Mouse (Mus musculus) hindbrain, embryonic 13.5 days (tissue): Measurements from ENCODE around the gene Vdr. TPM values are rescaled to one million over a fixed set of nuclear protein-coding genes. Genes with fewer than 3 reads are reported as not detected.
A peak's percentile ranks its signal among the peaks of the same experiment; 100 is the strongest.

Experiments
- ATAC-seq: fragments of 200-750 bp; cut with Nextera tagmentation; 2 replicates; pipeline ENCODE4 v1.8.0; 2017; ENCODE audit warnings: moderate TSS enrichment; ENCODE audit not compliant: low FRiP score
- H3K27ac ChIP-seq: fragments of 300-500 bp; sonication (generic); 2 replicates; pipeline ENCODE4 v1.5.1; 2015; ENCODE audit warnings: inconsistent platforms, mild to moderate bottlenecking, moderate library complexity
- H3K27me3 ChIP-seq: fragments of 300-500 bp; sonication (generic); 2 replicates; pipeline ENCODE4 v1.6.1; 2015; ENCODE audit warnings: mild to moderate bottlenecking, inconsistent platforms
- H3K36me3 ChIP-seq: fragments of 300-500 bp; sonication (generic); 2 replicates; pipeline ENCODE4 v1.6.1; 2015; ENCODE audit warnings: mild to moderate bottlenecking, inconsistent platforms
- H3K4me1 ChIP-seq: fragments of 300-500 bp; sonication (generic); replicated peaks from 2 replicates; pipeline ENCODE4 v1.6.1; 2015; ENCODE audit warnings: inconsistent platforms
- H3K4me2 ChIP-seq: fragments of 300-500 bp; sonication (generic); 2 replicates; pipeline ENCODE4 v1.6.1; 2015; ENCODE audit warnings: inconsistent platforms, mild to moderate bottlenecking, moderate library complexity
- H3K4me3 ChIP-seq: fragments of 300-500 bp; sonication (generic); 2 replicates; pipeline ENCODE4 v1.5.1; 2015; ENCODE audit warnings: mild to moderate bottlenecking, inconsistent platforms
- H3K9ac ChIP-seq: fragments of 300-500 bp; sonication (generic); 2 replicates; pipeline ENCODE4 v1.6.1; 2015; ENCODE audit warnings: mild to moderate bottlenecking, inconsistent platforms
- H3K9me3 ChIP-seq: fragments of 300-500 bp; sonication (generic); 2 replicates; pipeline ENCODE4 v1.6.1; 2016; ENCODE audit warnings: inconsistent platforms
- WGBS: fragments of 180-500 bp; shearing (Covaris S2); methylation state at CpG from one replicate; pipeline ENCODE4 v1.1.7; 2015; 5-methylcytosine and 5-hydroxymethylcytosine counted together
- polyA plus RNA-seq: library from polyadenylated mRNA; unstranded; fragments of >200 nt; fragmentation: Nextera tagmentation; extraction: Ambion mirVana; gene quantifications from 2 replicates; pipeline ENCODE4 v1.2.1, GENCODE M21; 2015

Vdr gene
- 0.04 and 0.06 TPM in 2 replicates for polyA plus RNA-seq

- no peaks in the 10 kb centered on the region for H3K9me3 ChIP-seq
- no peaks in the 10 kb centered on the region for H3K36me3 ChIP-seq
- H3K4me3 ChIP-seq: no peak within 1 kb of the TSS
- WGBS: 93% methylated on average over 2 of the region's 2 CpGs
- ATAC-seq: no peak
- peaks cover 53% of the 10 kb centered on the region for H3K27me3 ChIP-seq
- H3K9ac ChIP-seq: no peak within 1 kb of the TSS
- no peak within 1 kb of the TSS for H3K4me2 ChIP-seq
- H3K27ac ChIP-seq: no peak within 1 kb of the TSS
- H3K4me1 ChIP-seq: peaks cover 21% of the 10 kb centered on the region
Measured at GRCm38 (mm10) chr15:97910530-97910929, at the start of gene Vdr. Gene Vdr, minus strand, starts transcription at chr15:97910630.

- peaks cover 19% of the 10 kb centered on the region for H3K4me1 ChIP-seq
- no peak overlapping the region for H3K4me2 ChIP-seq
- 83% methylated on average over 11 of the region's 11 CpGs for WGBS
- no peak overlapping the region for H3K9ac ChIP-seq
- H3K27me3 ChIP-seq: 0 out of 2 replicates have a peak, but pooled peaks cover 7% of the 10 kb centered on the region
- no peak overlapping the region for H3K4me3 ChIP-seq
- no peaks in the 10 kb centered on the region for H3K36me3 ChIP-seq
- no peaks in the 10 kb centered on the region for H3K9me3 ChIP-seq
- no peak overlapping the region for H3K27ac ChIP-seq
- no peak for ATAC-seq
Measured at GRCm38 (mm10) chr15:97956416-97956815, 46.0 kb upstream of the Vdr start.

DNA sequence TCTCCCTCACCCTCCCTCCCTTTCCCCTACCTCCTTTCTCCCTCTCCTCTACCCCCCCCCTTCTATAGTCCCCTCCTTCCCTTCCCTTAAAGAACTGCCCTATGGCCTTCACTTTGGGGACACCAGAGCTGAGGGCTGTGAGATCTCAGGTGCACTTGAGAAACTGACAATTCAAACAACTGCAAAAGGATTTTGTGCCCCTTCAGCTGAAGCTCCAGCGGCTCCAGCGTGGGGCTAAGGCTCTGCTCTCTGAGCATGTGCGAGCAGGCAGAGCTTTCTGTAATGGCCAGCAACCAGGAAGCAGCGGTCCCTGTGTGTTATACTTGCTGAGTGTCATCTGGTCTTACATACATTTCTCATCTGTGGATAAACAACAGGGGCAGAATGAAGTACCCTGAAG is 45.3 kb upstream of the Vdr start:
- 28% methylated on average over 4 of the region's 4 CpGs for WGBS
- Histone ChIP-seq H3K4me2 (no peak overlapping the region), H3K4me3 (no peak overlapping the region), H3K27me3 (0 out of 2 replicates have a peak, but pooled peaks cover 7% of the 10 kb centered on the region), H3K9ac (no peak overlapping the region), H3K9me3 (no peaks in the 10 kb centered on the region), H3K4me1 (peaks cover 19% of the 10 kb centered on the region), H3K27ac (no peak overlapping the region), H3K36me3 (no peaks in the 10 kb centered on the region)
- ATAC-seq: no peak

DNA sequence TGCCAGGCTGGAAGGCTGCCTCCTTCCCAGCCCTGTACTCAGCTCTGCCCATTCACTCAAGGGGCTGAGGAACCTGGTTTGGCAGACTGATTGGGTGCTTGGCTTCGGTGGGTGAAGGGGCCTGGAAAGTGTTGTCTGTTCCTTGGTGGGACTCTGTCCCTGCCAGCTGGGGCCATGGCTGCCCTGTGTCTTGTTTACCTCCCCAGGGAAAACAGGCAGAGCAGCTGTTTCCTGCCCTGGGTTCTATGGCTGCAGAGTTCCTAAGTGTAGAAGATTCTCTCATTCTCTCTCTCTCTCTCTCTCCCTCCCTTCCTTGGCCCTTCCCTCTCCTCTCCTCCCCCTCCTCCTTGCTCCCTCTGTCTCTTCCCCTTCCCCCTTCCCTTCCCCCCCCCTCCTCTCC is 44.9 kb upstream of the Vdr start:
- Histone ChIP-seq H3K27ac (no peak overlapping the region), H3K9ac (no peak overlapping the region), H3K36me3 (no peaks in the 10 kb centered on the region), H3K27me3 (0 out of 2 replicates have a peak, but pooled peaks cover 7% of the 10 kb centered on the region), H3K4me3 (no peak overlapping the region), H3K9me3 (no peaks in the 10 kb centered on the region), H3K4me2 (no peak overlapping the region), H3K4me1 (peaks cover 19% of the 10 kb centered on the region)
- ATAC-seq: no peak
- 57% methylated on average over 1 of the region's 1 CpGs for WGBS

GRCm38 (mm10) chr15:97954671-97955070 is 44.2 kb upstream of the Vdr start:
- no peaks in the 10 kb centered on the region for H3K9me3 ChIP-seq
- H3K4me3 ChIP-seq: no peak overlapping the region
- no peak overlapping the region for H3K27ac ChIP-seq
- peaks cover 19% of the 10 kb centered on the region for H3K4me1 ChIP-seq
- WGBS: 83% methylated on average over 8 of the region's 8 CpGs
- ATAC-seq: no peak
- H3K27me3 ChIP-seq: 0 out of 2 replicates have a peak, but pooled peaks cover 7% of the 10 kb centered on the region
- no peaks in the 10 kb centered on the region for H3K36me3 ChIP-seq
- H3K4me2 ChIP-seq: no peak overlapping the region
- no peak overlapping the region for H3K9ac ChIP-seq

- Histone ChIP-seq H3K27me3 (peaks cover 10% of the 10 kb centered on the region; the same call in 1 of the 2 replicates), H3K4me2 (0 out of 2 replicates have a peak overlapping the region, but pooled peaks have one; percentile 26), H3K4me3 (no peak overlapping the region), H3K9ac (no peak overlapping the region), H3K4me1 (peaks cover 19% of the 10 kb centered on the region), H3K27ac (no peak overlapping the region), H3K9me3 (no peaks in the 10 kb centered on the region), H3K36me3 (no peaks in the 10 kb centered on the region)
- ATAC-seq: no peak
- WGBS: 66% methylated on average over 4 of the region's 4 CpGs
Measured at GRCm38 (mm10) chr15:97952889-97953189, 42.4 kb upstream of the Vdr start.

GRCm38 (mm10) chr15:97952137-97952888 is 41.9 kb upstream of the Vdr start:
- peak; percentile 52 for ATAC-seq
- Histone ChIP-seq H3K9me3 (no peaks in the 10 kb centered on the region), H3K9ac (no peak overlapping the region), H3K36me3 (no peaks in the 10 kb centered on the region), H3K27ac (no peak overlapping the region), H3K4me1 (peaks cover 19% of the 10 kb centered on the region), H3K4me3 (no peak overlapping the region), H3K27me3 (peaks cover 10% of the 10 kb centered on the region; the same call in 1 of the 2 replicates), H3K4me2 (0 out of 2 replicates have a peak overlapping the region, but pooled peaks have one; percentile 26)
- 15% methylated on average over 16 of the region's 16 CpGs for WGBS

DNA sequence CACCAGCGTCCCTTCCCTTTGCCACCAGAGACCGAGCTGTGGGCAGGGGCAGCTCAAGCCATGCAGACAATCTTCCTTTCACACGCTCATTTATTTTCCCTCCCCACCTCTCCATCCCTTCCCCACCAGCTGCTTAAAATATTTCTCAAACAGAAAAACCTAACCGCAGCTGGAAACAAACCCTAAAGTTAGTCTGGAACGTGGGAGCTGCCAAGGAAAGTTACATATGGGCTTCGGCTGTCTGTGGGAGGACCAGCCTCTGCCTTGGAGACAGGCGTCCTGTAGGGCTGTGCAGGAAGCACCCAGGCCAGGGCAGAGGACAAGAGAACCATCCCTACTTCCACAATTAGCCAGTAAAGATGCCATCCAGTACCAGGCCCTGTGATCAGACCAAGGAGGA is 39.8 kb upstream of the Vdr start:
- ATAC-seq: no peak
- Histone ChIP-seq H3K4me1 (peaks cover 11% of the 10 kb centered on the region), H3K4me3 (no peak overlapping the region), H3K4me2 (no peak overlapping the region), H3K9ac (no peak overlapping the region), H3K27me3 (peaks cover 10% of the 10 kb centered on the region; the same call in 1 of the 2 replicates), H3K9me3 (no peaks in the 10 kb centered on the region), H3K36me3 (no peaks in the 10 kb centered on the region), H3K27ac (no peak overlapping the region)
- 83% methylated on average over 7 of the region's 7 CpGs for WGBS

DNA sequence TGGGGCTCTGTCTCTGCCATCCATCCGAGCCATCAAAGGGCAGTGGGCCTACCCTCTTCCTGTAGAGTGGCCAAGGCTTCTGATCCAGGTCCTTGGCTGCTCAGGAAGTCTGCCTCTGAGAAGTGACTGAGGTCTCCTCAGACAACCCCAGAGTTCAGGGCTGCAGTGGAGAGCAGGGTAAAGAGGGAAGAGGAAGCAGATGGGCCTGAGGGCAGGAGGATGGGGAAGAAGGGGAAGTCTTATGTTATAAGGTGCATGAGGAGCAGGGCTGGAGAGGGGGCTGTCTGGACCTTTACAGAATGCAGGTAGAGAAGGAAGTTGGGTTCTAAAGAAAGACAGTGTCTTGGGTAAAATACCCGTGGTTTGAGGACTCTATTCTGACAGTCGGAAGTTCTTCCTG is 39.3 kb upstream of the Vdr start:
- ATAC-seq: no peak

DNA sequence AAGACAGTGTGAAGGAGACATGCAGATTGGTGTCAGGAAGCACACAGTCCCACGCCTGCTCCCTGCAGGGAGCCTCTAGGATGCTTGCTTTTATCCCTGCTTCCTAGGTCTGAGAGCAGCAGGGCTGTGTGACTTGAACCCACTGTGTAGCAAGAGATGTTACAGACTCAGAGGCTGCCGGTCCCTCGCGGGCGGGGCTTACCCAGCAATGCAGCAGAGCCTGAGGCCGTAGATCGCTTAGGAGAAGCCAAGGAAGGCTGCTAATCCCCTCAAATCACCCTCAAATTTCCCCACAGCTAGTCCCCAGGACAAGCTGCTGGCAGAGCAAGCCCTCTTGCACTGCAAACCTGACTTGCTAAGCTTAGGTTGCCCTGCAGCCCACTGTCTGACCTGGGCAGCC is 38.3 kb upstream of the Vdr start:
- Histone ChIP-seq H3K4me1 (peaks cover 8% of the 10 kb centered on the region), H3K36me3 (no peaks in the 10 kb centered on the region), H3K9ac (no peak overlapping the region), H3K27ac (no peak overlapping the region), H3K27me3 (peaks cover 10% of the 10 kb centered on the region; the same call in 1 of the 2 replicates), H3K9me3 (no peaks in the 10 kb centered on the region), H3K4me2 (no peak overlapping the region), H3K4me3 (no peak overlapping the region)
- WGBS: 54% methylated on average over 7 of the region's 7 CpGs
- ATAC-seq: no peak

More for the DNA sequence above, 39.3 kb upstream of the Vdr start:
- 85% methylated on average over 3 of the region's 3 CpGs for WGBS
- Histone ChIP-seq H3K27ac (no peak overlapping the region), H3K27me3 (peaks cover 10% of the 10 kb centered on the region; the same call in 1 of the 2 replicates), H3K9me3 (no peaks in the 10 kb centered on the region), H3K4me3 (no peak overlapping the region), H3K4me2 (no peak overlapping the region), H3K9ac (no peak overlapping the region), H3K4me1 (peaks cover 8% of the 10 kb centered on the region), H3K36me3 (no peaks in the 10 kb centered on the region)

DNA sequence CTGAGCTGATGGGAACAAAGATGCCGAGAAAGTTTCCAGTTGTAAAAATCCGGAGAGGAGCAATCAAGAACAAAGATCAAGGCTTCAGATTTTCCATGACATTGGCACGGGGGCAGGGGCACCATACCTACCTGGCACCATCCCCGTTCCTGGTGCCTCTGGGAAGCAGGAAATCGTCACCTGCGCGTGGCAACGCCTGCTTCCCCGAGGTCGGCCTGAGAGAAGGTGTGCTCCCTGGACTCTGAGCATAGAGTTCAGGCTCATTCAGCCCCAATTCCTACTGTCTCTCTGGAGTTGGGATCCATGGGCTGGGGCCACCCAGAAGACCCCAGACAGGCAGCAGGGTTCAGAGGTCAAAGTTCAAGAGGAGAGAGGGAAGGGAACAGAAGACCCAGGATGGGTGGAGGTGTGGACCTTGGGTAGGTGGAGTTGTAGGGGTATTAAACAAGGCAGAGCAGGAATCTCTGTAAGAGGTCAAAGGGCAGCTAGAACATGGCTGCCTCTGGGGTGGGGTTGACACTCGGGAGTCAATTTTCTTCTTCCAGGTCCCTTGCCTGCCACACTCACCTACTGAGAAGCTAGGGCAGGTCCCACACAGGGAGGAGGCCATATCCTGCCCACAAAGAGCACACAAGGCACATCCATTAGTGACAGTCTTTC is 35.4 kb upstream of the Vdr start:
- no peak for ATAC-seq
- Histone ChIP-seq H3K9ac (no peak overlapping the region), H3K4me2 (no peak overlapping the region), H3K9me3 (no peaks in the 10 kb centered on the region), H3K27ac (no peak overlapping the region), H3K4me1 (no peaks in the 10 kb centered on the region), H3K4me3 (no peak overlapping the region), H3K36me3 (no peaks in the 10 kb centered on the region), H3K27me3 (peaks cover 3% of the 10 kb centered on the region; the same call in 1 of the 2 replicates)
- 79% methylated on average over 11 of the region's 11 CpGs for WGBS

GRCm38 (mm10) chr15:97944919-97945574 is 34.6 kb upstream of the Vdr start:
- no peak overlapping the region for H3K4me2 ChIP-seq
- no peak for ATAC-seq
- no peak overlapping the region for H3K27ac ChIP-seq
- H3K4me3 ChIP-seq: no peak overlapping the region
- no peaks in the 10 kb centered on the region for H3K4me1 ChIP-seq
- WGBS: 78% methylated on average over 11 of the region's 11 CpGs
- no peaks in the 10 kb centered on the region for H3K9me3 ChIP-seq
- H3K27me3 ChIP-seq: peaks cover 3% of the 10 kb centered on the region; the same call in 1 of the 2 replicates
- H3K9ac ChIP-seq: no peak overlapping the region
- no peaks in the 10 kb centered on the region for H3K36me3 ChIP-seq
